Mouse (Mus musculus) embryonic facial prominence, embryonic 10.5 days (tissue): ENCODE measurements around the gene Gpr156. TPM values are rescaled to one million over a fixed set of nuclear protein-coding genes. Genes with fewer than 3 reads are reported as not detected.
"Not testable (repeated sequence)": the region's sequence is repeated elsewhere in the genome, so short reads cannot be mapped to it uniquely, and the experiment has no call there.

Source experiments
- DNase-seq: peaks from one replicate; pipeline ENCODE4 v3.0.0-alpha.2; 2017; ENCODE audit warnings: low spot score
- H3K27ac ChIP-seq: fragments of 300-500 bp; sonication (generic); replicated peaks from 2 replicates; pipeline ENCODE4 v1.5.1; 2016; ENCODE audit warnings: mild to moderate bottlenecking
- H3K27me3 ChIP-seq: fragments of 300-500 bp; sonication (generic); replicated peaks from 2 replicates; pipeline ENCODE4 v1.6.1; 2016; ENCODE audit warnings: low read depth, mild to moderate bottlenecking; ENCODE audit not compliant: poor library complexity, severe bottlenecking
- H3K36me3 ChIP-seq: fragments of 300-500 bp; sonication (generic); replicated peaks from 2 replicates; pipeline ENCODE4 v1.6.1; 2016; ENCODE audit warnings: mild to moderate bottlenecking, moderate library complexity
- H3K4me1 ChIP-seq: fragments of 300-500 bp; sonication (generic); 2 replicates; pipeline ENCODE4 v1.6.1; 2016
- H3K4me3 ChIP-seq: fragments of 300-500 bp; sonication (generic); 2 replicates; pipeline ENCODE4 v1.5.1; 2016; ENCODE audit warnings: mild to moderate bottlenecking, moderate library complexity
- H3K9me3 ChIP-seq: fragments of 300-500 bp; sonication (generic); 2 replicates; pipeline ENCODE4 v1.6.1; 2016; ENCODE audit warnings: mild to moderate bottlenecking
- WGBS: fragments of 180-500 bp; shearing (Covaris S2); methylation state at CpG from one replicate; pipeline ENCODE4 v1.1.7; 2016; 5-methylcytosine and 5-hydroxymethylcytosine counted together
- polyA plus RNA-seq: library from polyadenylated mRNA; unstranded; fragments of >200 nt; fragmentation: Nextera tagmentation; extraction: Ambion mirVana; gene quantifications from 2 replicates; pipeline ENCODE4 v1.2.1, GENCODE M21; 2016

The Gpr156 gene
- polyA plus RNA-seq, 1 experiment from 2014 or later: 1.2 TPM

DNA sequence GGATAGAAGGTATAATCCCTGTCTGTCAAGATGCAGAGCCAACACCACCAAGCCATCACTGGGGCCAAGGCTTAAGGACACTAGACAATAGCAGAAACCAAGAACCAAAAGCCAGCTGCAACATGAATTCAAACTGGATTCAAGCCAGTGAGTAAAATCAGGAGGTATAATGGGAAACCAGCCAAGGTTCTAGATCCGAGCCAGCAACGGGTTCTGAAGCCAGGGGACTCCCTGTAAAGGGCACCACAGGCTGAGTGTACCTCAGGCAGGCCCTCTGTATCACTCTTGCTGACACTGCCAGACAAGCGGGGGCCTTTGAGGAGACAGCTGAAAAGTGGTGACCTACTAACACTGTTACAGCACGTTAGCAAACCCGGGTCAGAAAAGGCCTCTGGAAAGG lies 55.2 kb downstream of the Gpr156 start:
- H3K27ac ChIP-seq: no peak overlapping the region
- H3K9me3 ChIP-seq: no peaks in the 10 kb centered on the region
- no peaks in the 10 kb centered on the region for H3K36me3 ChIP-seq
- H3K4me1 ChIP-seq: no peaks in the 10 kb centered on the region
- no peaks in the 10 kb centered on the region for H3K27me3 ChIP-seq
- 80% methylated on average over 5 of the region's 5 CpGs for WGBS
- H3K4me3 ChIP-seq: no peak overlapping the region
- no peak for DNase-seq

DNA sequence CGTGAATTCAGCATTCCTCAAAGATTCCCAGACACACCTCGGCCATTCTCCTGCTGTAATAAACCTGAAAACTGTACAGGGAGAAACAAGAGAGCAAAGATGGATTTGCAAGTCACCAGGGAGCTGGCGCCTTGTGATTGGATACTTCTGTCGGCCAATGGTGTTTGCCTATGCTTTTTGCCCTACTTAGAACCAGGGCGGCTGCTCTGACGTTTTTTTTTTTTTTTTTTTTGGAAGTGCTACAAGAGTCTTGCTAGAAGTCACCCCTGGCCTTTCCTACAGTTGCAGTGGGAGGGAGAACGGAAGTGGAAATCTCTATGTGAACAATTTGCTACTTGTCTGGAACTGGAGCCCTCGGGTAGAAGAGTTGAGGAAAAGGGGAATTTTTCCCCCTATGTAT lies 56.1 kb downstream of the Gpr156 start:
- Histone ChIP-seq H3K27me3 (no peaks in the 10 kb centered on the region), H3K4me1 (no peaks in the 10 kb centered on the region), H3K27ac (no peak overlapping the region), H3K9me3 (no peaks in the 10 kb centered on the region), H3K36me3 (no peaks in the 10 kb centered on the region), H3K4me3 (no peak overlapping the region)
- DNase-seq: no peak
- WGBS: 61% methylated on average over 8 of the region's 8 CpGs

DNA sequence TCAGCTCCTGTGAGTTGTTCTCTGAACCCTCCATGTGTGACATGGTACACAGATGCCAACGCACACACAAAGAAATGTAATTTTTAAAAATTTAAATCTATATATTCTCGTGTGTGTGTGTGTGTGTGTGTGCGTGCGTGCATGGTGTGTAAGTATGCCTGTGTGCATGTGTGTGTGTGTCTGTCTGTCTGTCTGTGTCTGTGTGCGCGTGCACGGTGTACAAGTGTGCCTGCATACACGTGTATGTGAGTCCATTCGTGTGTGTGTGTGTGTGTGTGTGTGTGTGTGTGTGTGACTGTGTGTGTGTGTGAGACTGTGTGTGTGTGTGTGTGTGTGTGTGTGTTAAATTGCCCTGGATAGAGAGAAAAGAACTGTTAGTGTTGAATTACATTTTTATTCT lies 56.9 kb downstream of the Gpr156 start:
- H3K36me3 ChIP-seq, H3K27ac ChIP-seq, H3K4me3 ChIP-seq, H3K9me3 ChIP-seq, DNase-seq, H3K27me3 ChIP-seq, H3K4me1 ChIP-seq: not testable (repeated sequence)
- 92% methylated on average over 9 of the region's 9 CpGs for WGBS

DNA sequence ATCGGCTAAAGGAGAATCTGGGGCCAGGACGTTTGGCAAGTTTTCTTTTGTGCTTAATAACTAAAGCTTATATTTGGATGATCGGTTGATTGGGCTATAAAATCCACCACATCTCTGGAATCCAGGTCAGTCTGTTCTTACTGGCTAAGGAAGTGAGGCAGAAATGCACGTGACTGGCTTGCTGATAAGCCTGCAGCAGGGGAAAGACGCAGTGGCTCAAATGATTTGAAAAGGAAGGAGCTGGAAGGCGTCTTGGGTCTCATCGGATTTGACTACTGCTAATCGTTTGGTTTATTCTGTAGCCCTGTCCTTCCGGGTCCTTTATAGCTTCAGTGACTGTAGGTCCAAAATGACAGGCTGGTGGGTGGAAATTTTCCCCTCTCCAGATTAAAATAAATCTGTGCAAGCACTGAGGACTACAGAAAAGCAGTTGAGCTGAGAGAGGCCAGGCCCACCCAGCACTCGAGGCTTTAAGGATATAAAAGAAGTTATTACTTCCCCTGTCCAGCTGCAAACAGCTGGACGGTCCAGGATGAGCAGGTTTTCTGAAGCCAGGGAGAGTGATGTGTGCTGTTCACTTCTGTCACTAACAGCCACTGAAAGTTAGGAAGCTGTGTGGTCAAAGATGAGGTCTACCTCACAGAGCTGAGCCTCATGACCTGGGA lies 57.7 kb downstream of the Gpr156 start:
- no peaks in the 10 kb centered on the region for H3K9me3 ChIP-seq
- no peaks in the 10 kb centered on the region for H3K36me3 ChIP-seq
- DNase-seq: no peak
- H3K4me3 ChIP-seq: no peak overlapping the region
- no peaks in the 10 kb centered on the region for H3K4me1 ChIP-seq
- WGBS: 72% methylated on average over 11 of the region's 11 CpGs
- no peak overlapping the region for H3K27ac ChIP-seq
- no peaks in the 10 kb centered on the region for H3K27me3 ChIP-seq

DNA sequence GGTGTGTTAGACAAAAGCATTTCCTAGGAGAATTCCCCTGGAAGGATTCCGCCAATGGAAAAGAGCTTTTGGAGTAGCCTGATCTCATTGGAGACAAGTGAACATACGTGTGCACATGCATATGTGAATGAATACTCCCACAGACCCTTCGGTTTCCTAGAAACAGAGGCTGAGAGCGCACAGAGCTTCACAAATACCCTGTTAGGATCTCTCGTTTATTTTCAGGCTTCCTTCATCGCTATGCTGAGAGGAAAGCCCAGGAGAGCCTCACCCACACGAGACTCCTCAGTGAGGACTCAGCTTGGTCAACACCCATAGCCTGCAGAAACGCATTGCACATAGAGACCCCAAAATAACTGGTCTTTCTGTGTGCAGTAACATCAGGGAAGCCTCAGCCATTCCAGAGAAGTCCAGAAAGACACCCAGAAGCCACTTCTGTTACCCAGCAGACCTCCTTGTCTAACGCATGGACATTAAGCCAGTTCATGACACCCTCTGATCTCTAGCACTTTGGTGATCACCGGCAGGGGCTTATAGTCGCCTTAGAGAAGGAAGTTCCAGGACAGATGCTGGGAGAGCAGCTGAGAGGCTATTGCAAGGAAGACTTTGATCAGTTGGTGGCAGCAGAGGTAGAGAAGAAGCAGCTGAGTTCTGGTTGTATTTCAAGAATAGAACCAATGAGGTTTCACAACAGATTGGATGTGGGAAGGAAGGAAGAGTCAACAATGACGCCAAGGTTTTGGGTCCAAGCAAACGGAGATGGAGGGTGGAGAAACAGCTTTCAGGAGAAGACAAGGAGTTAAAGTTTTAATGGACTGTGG lies 58.4 kb downstream of the Gpr156 start:
- Histone ChIP-seq H3K36me3 (no peaks in the 10 kb centered on the region), H3K4me1 (no peaks in the 10 kb centered on the region), H3K4me3 (no peak overlapping the region), H3K9me3 (no peaks in the 10 kb centered on the region), H3K27me3 (no peaks in the 10 kb centered on the region), H3K27ac (no peak overlapping the region)
- 67% methylated on average over 13 of the region's 13 CpGs for WGBS
- DNase-seq: no peak

DNA sequence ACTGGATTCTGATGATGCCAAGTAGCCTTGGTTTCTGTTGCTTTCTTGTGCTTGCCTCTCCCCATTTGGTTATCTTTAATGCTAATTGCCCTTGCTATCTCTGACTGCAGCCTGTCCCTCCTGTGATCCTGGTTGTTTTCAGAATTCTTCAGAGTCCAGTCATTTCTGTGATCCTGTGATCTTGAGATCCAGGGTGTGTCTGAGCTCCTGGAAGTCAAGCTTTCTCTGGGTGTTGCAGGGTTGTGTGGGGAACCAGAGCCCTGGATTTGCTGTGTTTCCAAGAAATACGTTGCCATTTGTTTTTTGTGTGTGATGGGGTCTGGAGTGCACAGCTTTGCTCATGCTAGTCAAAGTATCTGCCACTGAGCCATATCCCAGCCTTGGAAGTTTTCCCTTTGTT lies 65.6 kb downstream of the Gpr156 start:
- WGBS: 79% methylated on average over 1 of the region's 1 CpGs
- no peaks in the 10 kb centered on the region for H3K36me3 ChIP-seq
- no peak overlapping the region for H3K27ac ChIP-seq
- no peak overlapping the region for H3K4me3 ChIP-seq
- H3K4me1 ChIP-seq: no peaks in the 10 kb centered on the region
- H3K27me3 ChIP-seq: no peaks in the 10 kb centered on the region
- no peaks in the 10 kb centered on the region for H3K9me3 ChIP-seq
- no peak for DNase-seq

DNA sequence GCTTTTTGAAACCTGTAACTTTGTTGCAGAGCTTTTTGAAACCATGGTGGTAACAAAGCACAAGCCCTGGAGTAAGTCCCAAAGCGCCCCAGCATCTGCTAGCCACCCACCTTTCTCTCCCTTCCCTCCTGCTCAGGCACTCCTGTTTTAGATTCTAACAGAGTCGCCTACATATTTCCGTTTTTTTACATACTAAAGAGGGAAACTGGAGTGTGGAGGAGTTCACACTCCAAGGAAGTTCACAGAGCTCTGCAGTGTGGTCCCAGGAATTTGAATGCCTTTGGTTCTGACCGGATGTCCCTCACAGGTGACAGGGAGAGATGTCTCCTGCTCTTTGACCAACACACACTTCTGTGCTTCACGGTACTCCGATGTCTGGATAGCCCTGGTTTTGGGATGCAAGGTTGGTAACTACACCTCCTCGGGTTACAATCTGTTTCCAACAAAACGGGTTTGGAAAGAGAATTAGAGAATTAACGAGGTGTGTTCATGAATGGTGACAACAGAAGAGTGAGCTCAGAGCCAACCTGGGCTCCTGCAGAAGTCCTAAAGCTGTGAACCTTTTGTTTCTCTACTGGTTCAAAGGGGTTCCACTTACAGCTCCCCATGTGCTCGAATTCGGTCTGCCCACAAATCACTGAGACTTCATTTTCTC lies 72.0 kb downstream of the Gpr156 start:
- Histone ChIP-seq H3K4me3 (no peak overlapping the region), H3K27me3 (no peaks in the 10 kb centered on the region), H3K27ac (no peak overlapping the region; the same call in 1 of the 2 replicates), H3K36me3 (no peaks in the 10 kb centered on the region), H3K9me3 (no peaks in the 10 kb centered on the region), H3K4me1 (peaks cover 29% of the 10 kb centered on the region)
- DNase-seq: no peak
- WGBS: 63% methylated on average over 11 of the region's 11 CpGs

DNA sequence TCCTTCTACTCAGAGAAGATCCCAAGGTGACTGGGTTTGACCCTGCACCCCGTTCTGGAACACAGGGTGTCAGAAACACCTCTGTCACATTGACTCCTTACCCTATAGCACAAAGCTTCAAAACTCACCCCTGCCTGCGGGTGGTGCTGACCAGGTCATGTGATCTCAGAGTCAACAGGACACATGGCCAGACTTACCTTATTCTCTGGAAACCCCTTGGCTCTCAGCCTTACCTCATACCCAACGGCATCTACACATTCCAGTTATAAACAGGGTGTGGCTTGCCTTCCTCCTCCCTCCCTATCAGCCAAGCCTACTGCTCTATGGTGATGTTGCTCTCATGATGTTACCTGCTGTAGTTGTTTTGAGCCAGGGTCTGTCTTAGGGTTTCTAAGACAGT lies 73.5 kb downstream of the Gpr156 start:
- H3K27me3 ChIP-seq: no peaks in the 10 kb centered on the region
- H3K4me1 ChIP-seq: peaks cover 42% of the 10 kb centered on the region
- no peaks in the 10 kb centered on the region for H3K9me3 ChIP-seq
- DNase-seq: no peak
- peak overlapping the region; percentile 75; the same call in 1 of the 2 replicates for H3K27ac ChIP-seq
- 75% methylated on average over 3 of the region's 3 CpGs for WGBS
- H3K4me3 ChIP-seq: no peak overlapping the region
- H3K36me3 ChIP-seq: no peaks in the 10 kb centered on the region

DNA sequence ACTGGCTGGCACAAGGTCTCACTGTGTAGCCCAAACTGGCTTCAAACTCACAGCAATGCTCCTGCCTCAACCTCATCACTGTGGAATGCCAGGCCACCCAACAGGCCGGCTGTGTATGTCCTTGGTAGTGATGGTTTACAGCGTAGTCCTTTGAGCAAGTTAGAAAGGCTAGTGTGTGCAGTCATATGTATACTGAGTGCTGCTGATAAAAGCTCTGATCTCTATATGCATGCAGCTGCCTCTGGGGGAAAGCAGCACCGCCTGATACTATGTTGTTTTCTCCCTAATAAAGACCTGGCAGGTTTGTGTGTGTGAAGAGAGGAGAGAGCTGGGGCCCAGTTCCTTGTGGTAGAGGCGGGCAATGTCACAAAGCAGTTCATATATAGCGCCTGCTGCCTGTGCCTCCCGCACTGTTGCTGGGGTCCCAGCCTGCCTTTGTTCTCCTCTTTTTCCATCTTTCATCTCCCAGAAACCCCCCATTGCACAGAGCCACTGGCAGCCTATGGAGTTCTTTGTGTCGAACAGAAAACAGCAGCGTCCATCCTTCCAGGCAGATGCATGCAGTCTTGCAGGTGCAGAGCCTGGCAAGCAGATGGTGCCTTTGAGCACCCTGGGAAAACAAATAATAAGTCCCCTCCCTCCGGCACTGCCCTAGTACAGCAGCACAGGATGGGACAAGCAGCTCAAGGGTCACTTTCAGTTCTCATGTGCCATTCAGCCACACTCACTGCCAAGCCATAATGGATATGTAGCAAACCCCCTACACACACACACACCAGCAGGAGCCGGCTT lies 74.5 kb downstream of the Gpr156 start:
- Histone ChIP-seq H3K27me3 (no peaks in the 10 kb centered on the region), H3K4me3 (no peak overlapping the region), H3K9me3 (no peaks in the 10 kb centered on the region), H3K36me3 (no peaks in the 10 kb centered on the region), H3K4me1 (peaks cover 46% of the 10 kb centered on the region), H3K27ac (peak overlapping the region; percentile 75)
- DNase-seq: peak; percentile 43
- 57% methylated on average over 10 of the region's 10 CpGs for WGBS

DNA sequence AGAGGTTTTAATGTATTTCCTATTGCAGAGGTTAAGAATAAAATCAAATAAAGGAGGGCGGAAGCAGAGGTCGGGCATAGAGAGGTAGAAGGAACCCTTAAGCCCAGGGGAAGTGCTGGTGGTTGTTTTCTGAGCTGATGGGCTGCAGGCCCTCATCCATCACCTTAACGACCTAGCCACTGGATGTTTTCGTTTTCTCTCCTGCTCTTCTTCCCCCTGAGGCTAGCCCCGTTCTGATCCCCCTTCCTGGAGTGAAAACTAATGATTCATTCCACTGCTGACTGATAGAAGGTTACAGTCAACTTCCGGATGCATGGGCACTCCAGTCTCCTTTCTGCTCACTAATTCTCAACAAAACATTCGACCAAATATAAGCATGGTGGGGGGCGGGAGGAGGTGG lies 76.5 kb downstream of the Gpr156 start:
- WGBS: 38% methylated on average over 8 of the region's 8 CpGs
- Histone ChIP-seq H3K4me3 (no peak overlapping the region), H3K27ac (peak overlapping the region; percentile 35; the same call in 1 of the 2 replicates), H3K9me3 (no peaks in the 10 kb centered on the region), H3K27me3 (no peaks in the 10 kb centered on the region), H3K36me3 (no peaks in the 10 kb centered on the region), H3K4me1 (peaks cover 46% of the 10 kb centered on the region)
- no peak for DNase-seq

DNA sequence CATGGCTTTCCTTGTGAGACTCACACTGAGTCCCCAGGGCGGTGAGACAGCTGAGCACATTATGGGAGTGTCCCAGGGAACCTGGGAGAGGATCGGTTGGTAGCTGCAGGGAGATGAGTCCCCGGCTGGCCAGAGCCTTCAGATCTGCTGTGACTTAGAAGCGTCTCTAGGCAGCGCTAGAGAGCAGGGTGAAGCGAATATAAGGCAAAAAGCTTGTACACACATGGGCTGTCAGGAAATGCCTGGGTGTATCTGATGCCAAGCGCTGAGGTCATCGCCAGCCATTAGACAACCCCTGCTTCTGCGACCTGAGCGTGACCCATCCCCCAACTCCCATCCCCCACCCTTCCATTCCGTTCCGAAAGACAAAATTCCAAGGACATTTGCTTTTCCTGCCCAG lies 78.4 kb downstream of the Gpr156 start:
- Histone ChIP-seq H3K27me3 (no peaks in the 10 kb centered on the region), H3K27ac (peak overlapping the region; percentile 61), H3K4me1 (peaks cover 40% of the 10 kb centered on the region), H3K4me3 (peak overlapping the region; percentile 35), H3K9me3 (no peaks in the 10 kb centered on the region), H3K36me3 (no peaks in the 10 kb centered on the region)
- 7% methylated on average over 12 of the region's 12 CpGs for WGBS
- peak; percentile 69 for DNase-seq

DNA sequence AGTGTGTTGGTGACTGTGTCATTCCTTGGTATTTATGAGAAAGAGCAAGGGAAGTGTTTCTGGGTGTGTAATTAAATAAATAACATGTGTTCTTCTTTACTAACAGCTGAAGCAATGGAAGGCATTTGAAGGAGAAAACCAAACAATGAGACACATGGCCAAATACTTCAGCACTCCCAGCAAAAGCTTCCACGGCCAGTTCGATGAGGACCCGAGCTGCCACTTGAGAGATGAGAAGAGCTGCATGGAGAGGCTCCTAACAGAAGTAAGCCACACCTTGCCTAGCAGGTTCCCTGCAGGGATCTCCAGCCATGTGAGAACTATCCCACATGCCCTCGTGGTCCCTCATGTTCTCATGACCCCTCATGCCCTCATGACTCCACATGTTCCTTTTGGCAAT lies 81.5 kb downstream of the Gpr156 start:
- Histone ChIP-seq H3K27me3 (0 out of 2 replicates have a peak, but pooled peaks cover 3% of the 10 kb centered on the region), H3K4me1 (peaks cover 30% of the 10 kb centered on the region), H3K27ac (no peak overlapping the region), H3K4me3 (no peak overlapping the region), H3K9me3 (no peaks in the 10 kb centered on the region), H3K36me3 (no peaks in the 10 kb centered on the region)
- 69% methylated on average over 4 of the region's 4 CpGs for WGBS
- no peak for DNase-seq
